Mouse (Mus musculus) embryonic facial prominence, embryonic 11.5 days (tissue): ENCODE data around the gene Acsl6. TPM values are rescaled to one million over a fixed set of nuclear protein-coding genes. Genes with fewer than 3 reads are reported as not detected.
"Not testable (repeated sequence)": the region's sequence is repeated elsewhere in the genome, so short reads cannot be mapped to it uniquely, and the experiment has no call there.

Source experiments
- ATAC-seq: fragments of 200-750 bp; cut with Nextera tagmentation; replicated peaks from 2 replicates; pipeline ENCODE4 v1.8.0; 2017; ENCODE audit warnings: low read depth; ENCODE audit not compliant: insufficient number of reproducible peaks, low FRiP score, low TSS enrichment
- DNase-seq: peaks from one replicate; pipeline ENCODE4 v3.0.0-alpha.2; 2015; ENCODE audit warnings: low spot score
- H3K27ac ChIP-seq: fragments of 300-500 bp; sonication (generic); replicated peaks from 2 replicates; pipeline ENCODE4 v1.5.1; 2014; ENCODE audit warnings: mild to moderate bottlenecking, low read depth, low read length, control low read depth
- H3K27me3 ChIP-seq: fragments of 300-500 bp; sonication (generic); 2 replicates; pipeline ENCODE4 v1.6.1; 2014; ENCODE audit warnings: mild to moderate bottlenecking, low read length, moderate library complexity, mixed read lengths; ENCODE audit not compliant: control insufficient read depth, insufficient read depth
- H3K36me3 ChIP-seq: fragments of 300-500 bp; sonication (generic); replicated peaks from 2 replicates; pipeline ENCODE4 v1.6.1; 2014; ENCODE audit warnings: low read depth, mild to moderate bottlenecking, low read length, moderate library complexity, mixed read lengths; ENCODE audit not compliant: control insufficient read depth, insufficient read depth
- H3K4me1 ChIP-seq: fragments of 300-500 bp; sonication (generic); 2 replicates; pipeline ENCODE4 v1.6.1; 2014; ENCODE audit warnings: low read length, mixed read lengths; ENCODE audit not compliant: control insufficient read depth, insufficient read depth
- H3K4me2 ChIP-seq: fragments of 300-500 bp; sonication (generic); 2 replicates; pipeline ENCODE4 v1.6.1; 2014; ENCODE audit warnings: low read depth, mild to moderate bottlenecking, control low read depth, low read length, moderate library complexity
- H3K4me3 ChIP-seq: fragments of 300-500 bp; sonication (generic); 2 replicates; pipeline ENCODE4 v1.5.1; 2014; ENCODE audit warnings: low read depth, low read length, control low read depth
- H3K9ac ChIP-seq: fragments of 300-500 bp; sonication (generic); replicated peaks from 2 replicates; pipeline ENCODE4 v1.6.1; 2014; ENCODE audit warnings: mild to moderate bottlenecking, control low read depth, low read length
- H3K9me3 ChIP-seq: fragments of 300-500 bp; sonication (generic); replicated peaks from 2 replicates; pipeline ENCODE4 v1.6.1; 2016; ENCODE audit warnings: mild to moderate bottlenecking, low read length, inconsistent platforms, mixed read lengths; ENCODE audit not compliant: control insufficient read depth
- WGBS: fragments of 180-500 bp; shearing (Covaris S2); extraction: QIAGEN DNeasy Blood & Tissue Kit; methylation state at CpG from one replicate; pipeline ENCODE4 v1.1.7; 2014; 5-methylcytosine and 5-hydroxymethylcytosine counted together
- polyA plus RNA-seq: library from polyadenylated mRNA; unstranded; fragments of >200 nt; fragmentation: Nextera tagmentation; extraction: Ambion mirVana; gene quantifications from 2 replicates; pipeline ENCODE4 v1.2.1, GENCODE M21; 2014

Acsl6 gene
- polyA plus RNA-seq, 1 experiment from 2014 or later, result 5.4 TPM

DNA sequence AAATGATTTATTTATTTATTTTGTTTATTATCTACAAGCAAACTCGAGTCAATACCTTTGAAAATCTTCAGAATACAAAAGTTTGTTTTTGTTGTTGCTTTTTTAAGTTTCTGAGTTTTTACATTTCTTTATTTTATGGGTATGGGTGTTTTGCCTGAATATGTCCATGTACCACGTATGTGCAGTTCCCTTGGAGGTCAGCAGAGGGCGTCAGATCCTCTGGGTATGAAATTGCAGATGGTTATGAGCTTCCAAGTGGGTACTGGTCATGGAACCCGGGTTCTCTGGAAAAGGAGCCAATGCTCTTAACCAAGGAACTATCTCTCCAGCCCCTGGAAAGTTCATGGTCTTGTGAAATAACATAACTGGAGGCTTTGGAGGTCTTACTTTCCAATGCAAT is 53.1 kb downstream of the Acsl6 start:
- Histone ChIP-seq H3K27ac (no peak overlapping the region), H3K27me3 (no peaks in the 10 kb centered on the region), H3K4me1 (no peaks in the 10 kb centered on the region), H3K4me2 (no peak overlapping the region), H3K36me3 (no peaks in the 10 kb centered on the region), H3K9me3 (no peaks in the 10 kb centered on the region), H3K4me3 (no peak overlapping the region), H3K9ac (no peak overlapping the region)
- DNase-seq, result no peak
- no peak for ATAC-seq
- whole genome bisulfite sequencing, result 59% methylated on average over 4 of the region's 4 CpGs

- H3K27ac ChIP-seq, result no peak overlapping the region
- no peaks in the 10 kb centered on the region for H3K27me3 ChIP-seq
- H3K4me3 ChIP-seq, result no peak overlapping the region
- ATAC-seq (no peak), DNase-seq (no peak)
- H3K9me3 ChIP-seq, result no peaks in the 10 kb centered on the region
- H3K4me2 ChIP-seq, result no peak overlapping the region
- no peaks in the 10 kb centered on the region for H3K4me1 ChIP-seq
- no peak overlapping the region for H3K9ac ChIP-seq
- H3K36me3 ChIP-seq, result no peaks in the 10 kb centered on the region
These were observed 69.0 kb downstream of the Acsl6 start for GRCm38 (mm10) chr11:54372553-54372952.

DNA sequence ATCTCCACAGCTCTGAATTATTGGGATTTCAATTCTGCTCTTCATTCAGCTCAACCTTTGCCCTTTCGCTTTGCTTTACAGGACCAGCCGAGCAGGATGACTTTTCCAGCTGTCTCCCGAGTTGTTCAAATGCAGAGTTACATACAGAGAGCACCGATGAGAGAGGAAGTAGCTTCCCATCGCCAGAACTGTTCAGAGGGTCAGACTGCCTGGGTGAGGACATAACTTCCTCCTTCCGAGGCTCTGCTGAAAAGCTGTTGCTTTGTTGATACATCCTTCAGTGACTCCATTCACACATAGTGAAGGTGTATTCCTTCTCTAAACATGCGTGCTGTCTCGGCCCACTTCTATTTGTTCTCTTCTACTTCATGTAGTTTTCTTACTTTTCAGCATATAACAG is 86.8 kb downstream of the Acsl6 start:
- Histone ChIP-seq H3K27me3 (no peaks in the 10 kb centered on the region), H3K4me1 (no peaks in the 10 kb centered on the region), H3K36me3 (no peaks in the 10 kb centered on the region), H3K4me2 (no peak overlapping the region), H3K9me3 (no peaks in the 10 kb centered on the region), H3K27ac (no peak overlapping the region), H3K4me3 (no peak overlapping the region), H3K9ac (no peak overlapping the region)
- ATAC-seq (no peak), DNase-seq (no peak)
- WGBS, result 74% methylated on average over 8 of the region's 8 CpGs

- no peaks in the 10 kb centered on the region for H3K36me3 ChIP-seq
- H3K4me3 ChIP-seq, result no peak overlapping the region
- ATAC-seq (no peak), DNase-seq (no peak)
- no peaks in the 10 kb centered on the region for H3K9me3 ChIP-seq
- H3K27ac ChIP-seq, result no peak overlapping the region
- WGBS, result 87% methylated on average over 4 of the region's 4 CpGs
- no peak overlapping the region for H3K4me2 ChIP-seq
- H3K27me3 ChIP-seq, result no peaks in the 10 kb centered on the region
- H3K9ac ChIP-seq, result no peak overlapping the region
- H3K4me1 ChIP-seq, result no peaks in the 10 kb centered on the region
These were observed 87.7 kb downstream of the Acsl6 start for GRCm38 (mm10) chr11:54391326-54391725.

DNA sequence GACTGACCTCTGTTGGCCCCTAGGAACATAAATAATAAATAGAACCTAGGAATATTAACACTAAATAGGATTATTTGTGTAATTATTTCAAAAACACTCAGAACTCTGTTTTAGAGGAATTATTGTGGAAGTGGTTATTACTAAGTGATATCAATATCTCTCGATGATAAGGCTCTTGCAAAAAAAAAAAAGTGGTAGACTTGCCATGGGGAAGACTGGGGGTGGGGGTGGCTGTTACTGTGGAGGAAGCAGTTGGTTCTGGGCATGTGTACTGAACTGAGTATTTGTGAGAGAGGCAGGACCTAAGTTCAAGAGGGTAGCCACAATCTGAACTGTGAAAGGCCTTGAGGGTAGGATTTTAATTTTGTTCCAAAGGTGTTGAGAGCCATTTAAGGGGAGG is 93.1 kb downstream of the Acsl6 start:
- H3K4me1 ChIP-seq, result no peaks in the 10 kb centered on the region
- H3K27me3 ChIP-seq, result no peaks in the 10 kb centered on the region
- no peak for ATAC-seq
- H3K9me3 ChIP-seq, result no peaks in the 10 kb centered on the region
- no peak overlapping the region for H3K9ac ChIP-seq
- H3K4me2 ChIP-seq, result no peak overlapping the region
- H3K27ac ChIP-seq, result no peak overlapping the region
- WGBS, result 71% methylated on average over 1 of the region's 1 CpGs
- no peak for DNase-seq
- H3K4me3 ChIP-seq, result no peak overlapping the region
- no peaks in the 10 kb centered on the region for H3K36me3 ChIP-seq

DNA sequence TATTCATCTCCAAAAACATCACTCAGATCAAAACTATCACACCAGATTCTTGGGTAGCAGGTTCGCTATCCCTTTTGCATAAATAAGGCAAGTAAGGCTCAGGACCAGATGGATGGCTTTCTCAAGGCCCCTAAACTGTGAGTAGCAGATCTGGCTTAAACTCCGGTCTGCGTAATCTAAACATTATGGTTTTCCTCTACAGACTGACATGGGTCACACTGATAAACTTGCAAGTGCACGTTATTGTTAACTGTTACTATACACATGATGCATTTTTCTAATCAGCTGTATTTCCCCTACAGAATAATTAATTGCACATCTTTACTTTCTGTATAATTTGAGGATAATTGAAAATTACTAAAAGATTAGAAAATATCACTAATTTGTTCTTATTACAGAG is 94.5 kb downstream of the Acsl6 start:
- Histone ChIP-seq H3K36me3 (no peaks in the 10 kb centered on the region), H3K9ac (no peak overlapping the region), H3K27ac (no peak overlapping the region), H3K4me1 (no peaks in the 10 kb centered on the region), H3K9me3 (no peaks in the 10 kb centered on the region), H3K27me3 (no peaks in the 10 kb centered on the region), H3K4me2 (no peak overlapping the region), H3K4me3 (no peak overlapping the region)
- WGBS, result 69% methylated on average over 4 of the region's 4 CpGs
- no peak for ATAC-seq
- no peak for DNase-seq

- H3K9me3 ChIP-seq, ATAC-seq, H3K9ac ChIP-seq, H3K27me3 ChIP-seq, H3K4me3 ChIP-seq, DNase-seq, H3K27ac ChIP-seq, H3K4me2 ChIP-seq, H3K36me3 ChIP-seq, H3K4me1 ChIP-seq: not testable (repeated sequence)
- 89% methylated on average over 20 of the region's 20 CpGs for WGBS
These were observed 97.2 kb downstream of the Acsl6 start for GRCm38 (mm10) chr11:54400803-54401202.

DNA sequence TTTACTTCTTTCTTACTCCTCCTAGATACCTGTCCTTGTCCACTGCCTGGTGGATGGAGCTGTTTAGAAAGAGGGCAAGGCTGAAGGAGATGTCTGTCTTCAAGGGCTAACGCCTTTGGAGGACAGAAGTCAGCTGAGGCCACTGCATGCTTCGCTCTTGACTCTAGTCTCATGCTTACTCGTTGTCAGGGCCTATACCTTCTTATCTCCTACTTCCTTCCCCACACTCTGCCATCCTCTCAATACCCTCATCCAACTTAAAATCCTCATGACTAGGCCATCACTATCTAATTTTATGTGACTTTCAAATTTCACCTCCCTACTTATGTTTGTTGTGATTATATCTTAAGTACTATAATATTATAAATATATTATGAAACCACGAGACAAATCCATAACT is 101.3 kb downstream of the Acsl6 start:
- WGBS, result 86% methylated on average over 4 of the region's 4 CpGs
- no peak overlapping the region for H3K4me3 ChIP-seq

More for the DNA sequence above, 101.3 kb downstream of the Acsl6 start:
- H3K9ac ChIP-seq, result no peak overlapping the region
- no peaks in the 10 kb centered on the region for H3K9me3 ChIP-seq
- H3K36me3 ChIP-seq, result no peaks in the 10 kb centered on the region
- ATAC-seq (no peak), DNase-seq (no peak)
- H3K4me2 ChIP-seq, result no peak overlapping the region
- no peak overlapping the region for H3K27ac ChIP-seq
- H3K27me3 ChIP-seq, result no peaks in the 10 kb centered on the region
- no peaks in the 10 kb centered on the region for H3K4me1 ChIP-seq
